Mouse (Mus musculus): ENCODE data around the gene Gata3. TPM values are rescaled to one million over a fixed set of nuclear protein-coding genes. Genes with fewer than 3 reads are reported as not detected.
A peak's percentile ranks its signal among the peaks of the same experiment; 100 is the strongest.

The Gata3 gene
- polyA plus RNA-seq, 2 experiments: 0.30 to 0.63 TPM

DNA sequence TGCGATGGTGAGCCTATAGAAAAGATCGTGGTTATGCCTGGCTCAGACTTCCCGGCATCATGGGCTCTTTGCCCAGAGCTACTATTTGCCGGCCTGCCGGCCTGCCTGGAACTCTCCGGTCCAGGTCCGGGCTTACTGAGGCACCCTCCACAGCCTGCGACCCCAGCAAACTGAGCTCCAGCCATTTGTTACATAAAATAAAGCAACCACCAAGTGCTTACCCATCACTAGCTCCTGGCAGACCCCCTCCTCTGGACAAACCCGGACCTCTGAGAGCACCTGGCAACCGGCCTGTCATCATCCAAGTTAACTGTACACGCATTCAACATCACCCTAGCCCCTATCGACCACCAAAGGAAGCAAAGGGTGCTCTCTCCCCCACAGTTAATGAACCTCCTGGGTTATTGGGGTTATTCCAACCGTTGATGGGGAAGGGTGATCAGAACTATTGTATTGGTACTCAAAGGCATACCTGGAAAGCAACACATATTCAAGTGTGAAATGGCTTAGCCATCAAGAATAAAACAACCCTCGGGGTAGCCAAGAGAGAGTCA, 4.5 kb downstream of the Gata3 start:
- Histone ChIP-seq H3K4me1 (replicated peaks; ENCODE audit: control insufficient read depth in 2 of 2, insufficient read depth in 2 of 2, low read length in 1 of 2) (peaks cover 0 to 4% of the 10 kb centered on the region in 2 experiments; a peak in 2 of 4 replicates), H3K4me3 (ENCODE audit: insufficient read depth in 1 of 2, low read depth in 2 of 2, low read length in 2 of 2) (no peak overlapping the region)
- no peak for TF ChIP-seq EP300 (IDR thresholded peaks at IDR 0.05; ENCODE audit: low read depth)
- no peak for TF ChIP-seq CTCF (IDR thresholded peaks at IDR 0.05; ENCODE audit: low read depth)

GRCm38 (mm10) chr2:9884533-9885216, 5.2 kb downstream of the Gata3 start:
- 13% methylated on average over 15 of the region's 15 CpGs for WGBS (ENCODE audit: insufficient replicate concordance)
- DNase-seq (ENCODE audit: low read depth in 3 of 3, low spot score in 3 of 3) (no peak), ATAC-seq (ENCODE audit: insufficient read depth) (no peak)
- peaks cover 0 to 4% of the 10 kb centered on the region in 2 experiments; a peak in 2 of 4 replicates for H3K4me1 ChIP-seq (replicated peaks; ENCODE audit: control insufficient read depth in 2 of 2, insufficient read depth in 2 of 2, low read length in 1 of 2)
- H3K4me2 ChIP-seq (ENCODE audit: low read depth): peak overlapping the region; percentile 34; the same call in 1 of the 2 replicates
- H3K9ac ChIP-seq (replicated peaks): no peak overlapping the region
- no peaks in the 10 kb centered on the region for H3K9me3 ChIP-seq (ENCODE audit: control insufficient read depth, low read length)
- peak overlapping the region in 1 of 2 experiments; percentile 14; a peak in 1 of 4 replicates for H3K4me3 ChIP-seq (ENCODE audit: insufficient read depth in 1 of 2, low read depth in 2 of 2, low read length in 2 of 2)
- no peaks in the 10 kb centered on the region for H3K36me3 ChIP-seq (replicated peaks; ENCODE audit: control insufficient read depth, insufficient read depth, low read depth)
- TF ChIP-seq CTCF (IDR thresholded peaks at IDR 0.05; ENCODE audit: low read depth) (no peak), EP300 (IDR thresholded peaks at IDR 0.05; ENCODE audit: low read depth) (no peak)
- H3K27me3 ChIP-seq (ENCODE audit: control insufficient read depth, insufficient read depth, low read length): peaks cover 97% of the 10 kb centered on the region
- H3K27ac ChIP-seq: no peak overlapping the region

More for the DNA sequence above, 4.5 kb downstream of the Gata3 start:
- Histone ChIP-seq H3K9me3 (ENCODE audit: control insufficient read depth, low read length) (no peaks in the 10 kb centered on the region), H3K27ac (no peak overlapping the region), H3K27me3 (ENCODE audit: control insufficient read depth, insufficient read depth, low read length) (peaks cover 97% of the 10 kb centered on the region), H3K36me3 (replicated peaks; ENCODE audit: control insufficient read depth, insufficient read depth, low read depth) (no peaks in the 10 kb centered on the region), H3K9ac (replicated peaks) (no peak overlapping the region), H3K4me2 (ENCODE audit: low read depth) (no peak overlapping the region)
- DNase-seq (ENCODE audit: low read depth in 3 of 3, low spot score in 3 of 3) (no peak), ATAC-seq (ENCODE audit: insufficient read depth) (no peak)
- 18% methylated on average over 14 of the region's 14 CpGs for WGBS (ENCODE audit: insufficient replicate concordance)

DNA sequence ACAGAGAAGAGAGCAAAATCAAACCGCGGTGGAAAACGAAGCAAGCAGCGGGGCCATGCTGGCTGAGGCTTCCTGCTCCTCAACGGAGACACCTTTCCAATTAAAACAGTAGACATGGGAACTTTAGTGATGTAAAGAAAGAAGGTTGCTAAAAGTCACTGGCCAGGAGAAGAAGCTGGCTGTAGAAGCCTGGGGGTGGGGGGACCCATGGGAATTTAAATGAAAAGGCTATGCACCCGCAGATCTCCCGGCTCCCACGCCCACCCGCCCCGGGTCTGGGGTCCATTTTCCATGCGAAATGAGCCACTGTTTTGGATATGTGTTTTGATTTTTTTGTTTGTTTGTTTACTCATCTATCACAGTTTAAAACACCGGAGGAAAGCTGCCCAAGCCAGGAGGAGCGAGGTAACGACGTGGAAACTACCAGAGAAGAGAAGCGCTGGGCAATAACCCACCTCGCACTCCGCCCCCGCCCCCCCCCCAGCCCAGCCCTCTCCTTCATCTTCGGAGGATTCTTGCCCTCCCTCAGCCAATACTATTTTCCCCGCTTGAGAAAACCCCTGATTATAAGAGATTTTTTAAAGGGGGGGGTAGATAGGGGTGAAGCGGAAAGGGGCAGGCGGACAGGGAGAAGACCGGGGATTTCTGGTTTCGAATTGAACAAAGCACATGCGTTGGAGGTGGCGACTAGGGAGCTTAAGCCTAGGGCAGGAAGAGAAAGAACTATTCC, 5.9 kb downstream of the Gata3 start:
- no peak for TF ChIP-seq CTCF (IDR thresholded peaks at IDR 0.05; ENCODE audit: low read depth)
- no peak for TF ChIP-seq EP300 (IDR thresholded peaks at IDR 0.05; ENCODE audit: low read depth)
- H3K4me2 ChIP-seq (ENCODE audit: low read depth): peak overlapping the region; percentile 34
- H3K4me3 ChIP-seq (ENCODE audit: insufficient read depth in 1 of 2, low read depth in 2 of 2, low read length in 2 of 2): peak overlapping the region in 1 of 2 experiments; percentile 14; a peak in 1 of 4 replicates
- no peak for ATAC-seq (ENCODE audit: insufficient read depth)
- no peaks in the 10 kb centered on the region for H3K36me3 ChIP-seq (replicated peaks; ENCODE audit: control insufficient read depth, insufficient read depth, low read depth)
- no peak for DNase-seq (ENCODE audit: low read depth in 3 of 3, low spot score in 3 of 3)
- H3K27me3 ChIP-seq (ENCODE audit: control insufficient read depth, insufficient read depth, low read length): peaks cover 97% of the 10 kb centered on the region
- H3K27ac ChIP-seq: no peak overlapping the region
- no peak overlapping the region for H3K9ac ChIP-seq (replicated peaks)
- WGBS (ENCODE audit: insufficient replicate concordance): 1% methylated on average over 27 of the region's 27 CpGs
- H3K9me3 ChIP-seq (ENCODE audit: control insufficient read depth, low read length): no peaks in the 10 kb centered on the region
- no peaks in the 10 kb centered on the region for H3K4me1 ChIP-seq (replicated peaks; ENCODE audit: control insufficient read depth in 2 of 2, insufficient read depth in 2 of 2, low read length in 1 of 2)

GRCm38 (mm10) chr2:9882926-9883802, 6.7 kb downstream of the Gata3 start:
- WGBS (ENCODE audit: insufficient replicate concordance): under 1% methylated on average over 43 of the region's 43 CpGs
- H3K9ac ChIP-seq (replicated peaks): no peak overlapping the region
- no peaks in the 10 kb centered on the region for H3K9me3 ChIP-seq (ENCODE audit: control insufficient read depth, low read length)
- no peak overlapping the region for H3K27ac ChIP-seq
- TF ChIP-seq EP300 (IDR thresholded peaks at IDR 0.05; ENCODE audit: low read depth) (no peak), CTCF (IDR thresholded peaks at IDR 0.05; ENCODE audit: low read depth) (no peak)
- no peaks in the 10 kb centered on the region for H3K4me1 ChIP-seq (replicated peaks; ENCODE audit: control insufficient read depth in 2 of 2, insufficient read depth in 2 of 2, low read length in 1 of 2)
- no peaks in the 10 kb centered on the region for H3K36me3 ChIP-seq (replicated peaks; ENCODE audit: control insufficient read depth, insufficient read depth, low read depth)
- no peak for DNase-seq (ENCODE audit: low read depth in 3 of 3, low spot score in 3 of 3)
- H3K4me3 ChIP-seq (ENCODE audit: insufficient read depth in 1 of 2, low read depth in 2 of 2, low read length in 2 of 2): peak overlapping the region; percentile 6 to 18; a peak in 1 of 4 replicates
- H3K4me2 ChIP-seq (ENCODE audit: low read depth): peak overlapping the region; percentile 51
- no peak for ATAC-seq (ENCODE audit: insufficient read depth)
- peaks cover 99% of the 10 kb centered on the region for H3K27me3 ChIP-seq (ENCODE audit: control insufficient read depth, insufficient read depth, low read length)
